Mouse (Mus musculus) megakaryocyte progenitor cell, adult 5-6 weeks (primary cell): ENCODE results near the gene Mettl14. TPM values are rescaled to one million over a fixed set of nuclear protein-coding genes. Genes with fewer than 3 reads are reported as not detected.
"Not testable (repeated sequence)": the region's sequence is repeated elsewhere in the genome, so short reads cannot be mapped to it uniquely, and the experiment has no call there.

ENCODE experiments used
- ATAC-seq: replicated peaks from 2 replicates; pipeline ENCODE4 v1.8.0; 2016; ENCODE audit warnings: mild to moderate bottlenecking, moderate TSS enrichment, inconsistent platforms; ENCODE audit not compliant: poor library complexity
- total RNA-seq, 2 experiments: library from RNA; stranded (forward) in 1 of 2; stranded (reverse) in 1 of 2; fragments of 157-497, 149-512 nt in 1 of 2; fragments of 200-1000 nt in 1 of 2; gene quantifications; 2 replicates each; pipeline versions ENCODE4 v1.2.3 to v1.2.4; 2015 to 2017

Gene Mettl14
- total RNA-seq, 2 experiments from 2014 or later, result 20.4 to 24.3 TPM

GRCm38 (mm10) chr3:123366820-123367219 lies 19.1 kb downstream of the Mettl14 start:
- not testable (repeated sequence) for ATAC-seq

- ATAC-seq, result no peak
Observed at GRCm38 (mm10) chr3:123356377-123356991, 29.4 kb downstream of the Mettl14 start.

- ATAC-seq, result no peak
Observed at GRCm38 (mm10) chr3:123354388-123354787, 31.5 kb downstream of the Mettl14 start.

GRCm38 (mm10) chr3:123353661-123354060 lies 32.2 kb downstream of the Mettl14 start:
- ATAC-seq, result 0 out of 2 replicates have a peak, but pooled peaks have one; percentile 3

GRCm38 (mm10) chr3:123353183-123353582 lies 32.7 kb downstream of the Mettl14 start:
- peak; percentile 69 for ATAC-seq

GRCm38 (mm10) chr3:123351519-123351918 lies 34.4 kb downstream of the Mettl14 start:
- ATAC-seq, result no peak

- ATAC-seq, result peak; percentile 54; the same call in 1 of the 2 replicates
Observed at GRCm38 (mm10) chr3:123350602-123351001, 35.3 kb downstream of the Mettl14 start.

- no peak for ATAC-seq
Observed at GRCm38 (mm10) chr3:123348080-123348802, 37.7 kb downstream of the Mettl14 start.

GRCm38 (mm10) chr3:123343690-123344089 lies 42.2 kb downstream of the Mettl14 start:
- no peak for ATAC-seq

- ATAC-seq, result no peak
Observed at GRCm38 (mm10) chr3:123341049-123341448, 44.9 kb downstream of the Mettl14 start.

GRCm38 (mm10) chr3:123338666-123339195 lies 47.2 kb downstream of the Mettl14 start:
- no peak for ATAC-seq

GRCm38 (mm10) chr3:123337853-123338252 lies 48.1 kb downstream of the Mettl14 start:
- no peak for ATAC-seq

- peak; percentile 51 for ATAC-seq
Observed at GRCm38 (mm10) chr3:123336951-123337350, 49.0 kb downstream of the Mettl14 start.

GRCm38 (mm10) chr3:123336455-123336854 lies 49.5 kb downstream of the Mettl14 start:
- ATAC-seq, result no peak

GRCm38 (mm10) chr3:123335480-123335879 lies 50.4 kb downstream of the Mettl14 start:
- no peak for ATAC-seq

GRCm38 (mm10) chr3:123334947-123335346 lies 51.0 kb downstream of the Mettl14 start:
- peak; percentile 32 for ATAC-seq

- peak; percentile 83 for ATAC-seq
Observed at GRCm38 (mm10) chr3:123333055-123333424, 52.9 kb downstream of the Mettl14 start.

GRCm38 (mm10) chr3:123332330-123333054 lies 53.4 kb downstream of the Mettl14 start:
- 0 out of 2 replicates have a peak, but pooled peaks have one; percentile 40 for ATAC-seq

GRCm38 (mm10) chr3:123330221-123330620 lies 55.7 kb downstream of the Mettl14 start:
- ATAC-seq, result no peak

- no peak for ATAC-seq
Observed at GRCm38 (mm10) chr3:123329251-123329650, 56.7 kb downstream of the Mettl14 start.

GRCm38 (mm10) chr3:123324326-123324725 lies 61.6 kb downstream of the Mettl14 start:
- ATAC-seq, result no peak
